Mouse (Mus musculus) CH12.LX (cell line): ENCODE results near the gene Ccdc88c. TPM values are rescaled to one million over a fixed set of nuclear protein-coding genes. Genes with fewer than 3 reads are reported as not detected.

Experiments used
- DNase-seq: peaks from one replicate; pipeline ENCODE4 v3.0.0-alpha.2; 2013; ENCODE audit errors: extremely low read depth
- H3K27ac ChIP-seq: 2 replicates; pipeline ENCODE4 v1.5.1; 2012; ENCODE audit warnings: low read depth, mild to moderate bottlenecking, control low read depth, moderate library complexity; ENCODE audit not compliant: insufficient read depth
- H3K27me3 ChIP-seq: replicated peaks from 2 replicates; pipeline ENCODE3; 2012; ENCODE audit warnings: inconsistent platforms
- H3K36me3 ChIP-seq, 2 experiments: replicated peaks in 1 of 2; 2 replicates each; pipeline versions ENCODE3 to v1.6.1; 2012; ENCODE audit warnings: inconsistent platforms in 1 of 2, low read length in 1 of 2, mild to moderate bottlenecking in 1 of 2, mixed read lengths in 1 of 2, moderate library complexity in 1 of 2; ENCODE audit not compliant: control insufficient read depth in 1 of 2, insufficient read depth in 1 of 2
- H3K4me1 ChIP-seq, 2 experiments: 2 replicates each; pipeline ENCODE4 v1.6.1; 2012; ENCODE audit warnings: inconsistent platforms in 1 of 2, moderate library complexity in 1 of 2; ENCODE audit not compliant: insufficient read depth in 2 of 2, control insufficient read depth in 1 of 2
- H3K4me2 ChIP-seq: 2 replicates; pipeline ENCODE4 v1.6.1; 2012; ENCODE audit warnings: low read depth, mild to moderate bottlenecking, control low read depth; ENCODE audit not compliant: poor library complexity, insufficient read depth, severe bottlenecking
- H3K4me3 ChIP-seq, 3 experiments: fragments of 150-350 bp in 1 of 3; sonication (generic) in 1 of 3; replicated peaks in 1 of 3; 2 replicates each; pipeline versions ENCODE3 to v1.5.1; 2011 to 2012; ENCODE audit warnings: low read depth in 2 of 3, low read length in 2 of 3, mild to moderate bottlenecking in 2 of 3, moderate library complexity in 2 of 3, control low read depth in 1 of 3, improper control_type of control experiment in 1 of 3, inconsistent platforms in 1 of 3, mixed read lengths in 1 of 3; ENCODE audit not compliant: poor library complexity in 1 of 3
- H3K79me2 ChIP-seq: replicated peaks from 2 replicates; pipeline ENCODE4 v1.6.1; 2012; ENCODE audit warnings: mild to moderate bottlenecking, moderate library complexity; ENCODE audit not compliant: control insufficient read depth, poor library complexity, insufficient read depth, severe bottlenecking; ENCODE audit errors: extremely low read depth
- H3K9ac ChIP-seq: 2 replicates; pipeline ENCODE4 v1.6.1; 2012; ENCODE audit warnings: low read depth, mild to moderate bottlenecking, control low read depth, moderate library complexity; ENCODE audit not compliant: insufficient read depth
- H3K9me3 ChIP-seq: replicated peaks from 2 replicates; pipeline ENCODE3; 2012; ENCODE audit warnings: low read length, inconsistent platforms, mixed read lengths
- BHLHE40 ChIP-seq: IDR thresholded peaks from 2 replicates; pipeline ENCODE4 v1.6.1; 2011; ENCODE audit warnings: mild to moderate bottlenecking, low read depth, low read length, improper control_type of control experiment
- CHD1 ChIP-seq: IDR thresholded peaks from 2 replicates; pipeline ENCODE4 v1.6.1; 2012; ENCODE audit warnings: low read depth, low read length, improper control_type of control experiment, inconsistent platforms
- CHD2 ChIP-seq: IDR thresholded peaks from 2 replicates; pipeline ENCODE4 v1.6.1; 2011; ENCODE audit warnings: low read length, improper control_type of control experiment
- ELF1 ChIP-seq: IDR thresholded peaks from 2 replicates; pipeline ENCODE4 v1.6.1; 2014; ENCODE audit warnings: low read depth, mild to moderate bottlenecking, inconsistent platforms, low read length, improper control_type of control experiment
- ETS1 ChIP-seq: conservative IDR thresholded peaks from 2 replicates; pipeline ENCODE4 v1.6.1; 2012; ENCODE audit warnings: low read depth, mild to moderate bottlenecking, inconsistent platforms, low read length, improper control_type of control experiment, moderate library complexity
- GABPA ChIP-seq: IDR thresholded peaks from 2 replicates; pipeline ENCODE4 v1.6.1; 2012; ENCODE audit warnings: low read depth, low read length, improper control_type of control experiment, inconsistent platforms; ENCODE audit not compliant: insufficient replicate concordance
- JUN ChIP-seq: IDR thresholded peaks from 2 replicates; pipeline ENCODE4 v1.6.1; 2011; ENCODE audit warnings: low read depth, mild to moderate bottlenecking, low read length, improper control_type of control experiment, moderate library complexity; ENCODE audit not compliant: insufficient read depth
- MAX ChIP-seq: IDR thresholded peaks from 2 replicates; pipeline ENCODE4 v1.6.1; 2011; ENCODE audit warnings: low read length, improper control_type of control experiment
- MAZ ChIP-seq: IDR thresholded peaks from 2 replicates; pipeline ENCODE4 v1.6.1; 2012; ENCODE audit warnings: low read depth, mild to moderate bottlenecking, inconsistent platforms, low read length, improper control_type of control experiment, moderate library complexity
- NELFE ChIP-seq: IDR thresholded peaks from 2 replicates; pipeline ENCODE4 v1.6.1; 2011; ENCODE audit warnings: low read depth, low read length, improper control_type of control experiment
- NRF1 ChIP-seq: IDR thresholded peaks from 2 replicates; pipeline ENCODE4 v1.6.1; 2014; ENCODE audit warnings: low read depth, mild to moderate bottlenecking, inconsistent platforms, low read length, improper control_type of control experiment, moderate library complexity
- POLR2A ChIP-seq: IDR thresholded peaks from 2 replicates; pipeline ENCODE4 v1.6.1; 2011; ENCODE audit warnings: low read depth, mild to moderate bottlenecking, improper control_type of control experiment, low read length
- POLR2AphosphoS2 ChIP-seq: IDR thresholded peaks from 2 replicates; pipeline ENCODE4 v1.6.1; 2011; ENCODE audit warnings: low read depth, low read length, improper control_type of control experiment
- RAD21 ChIP-seq: IDR thresholded peaks from 2 replicates; pipeline ENCODE4 v1.6.1; 2011; ENCODE audit warnings: low read depth, mild to moderate bottlenecking, low read length, improper control_type of control experiment, moderate library complexity
- SIN3A ChIP-seq: IDR thresholded peaks from 2 replicates; pipeline ENCODE4 v1.6.1; 2012; ENCODE audit warnings: low read length, improper control_type of control experiment, inconsistent platforms
- SMC3 ChIP-seq: IDR thresholded peaks from 2 replicates; pipeline ENCODE4 v1.6.1; 2011; ENCODE audit warnings: low read depth, low read length, improper control_type of control experiment
- TCF12 ChIP-seq: IDR thresholded peaks from 2 replicates; pipeline ENCODE4 v1.6.1; 2014; ENCODE audit warnings: low read depth, mild to moderate bottlenecking, inconsistent platforms, low read length, improper control_type of control experiment
- USF1 ChIP-seq: IDR thresholded peaks from 2 replicates; pipeline ENCODE4 v1.6.1; 2014; ENCODE audit warnings: low read depth, mild to moderate bottlenecking, inconsistent platforms, low read length, improper control_type of control experiment
- USF2 ChIP-seq: conservative IDR thresholded peaks from 2 replicates; pipeline ENCODE4 v1.6.1; 2011; ENCODE audit warnings: low read depth, low read length, improper control_type of control experiment
- ZC3H11A ChIP-seq: IDR thresholded peaks from 2 replicates; pipeline ENCODE4 v1.6.1; 2012; ENCODE audit warnings: low read depth, mild to moderate bottlenecking, inconsistent platforms, low read length, improper control_type of control experiment
- ZKSCAN1 ChIP-seq: IDR thresholded peaks from 2 replicates; pipeline ENCODE4 v1.6.1; 2012; ENCODE audit warnings: low read depth, inconsistent platforms, low read length, improper control_type of control experiment, borderline replicate concordance
- ZNF384 ChIP-seq: IDR thresholded peaks from 2 replicates; pipeline ENCODE4 v1.6.1; 2012; ENCODE audit warnings: low read depth, low read length, improper control_type of control experiment, inconsistent platforms
- dilution Hi-C: fragments of 300-500 bp; cut with MboI; formaldehyde crosslinking; loops from 2 replicates; pipeline ENCODE4 v1.14.3; 2020; ENCODE audit warnings: low sequenced_read_pairs; ENCODE audit not compliant: extremely low pct_unique_long_range_greater_than_20kb, extremely low pct_ligation_motif_present
- in situ Hi-C: fragments of 300-500 bp; cut with MboI; formaldehyde crosslinking; loops from 3 replicates; pipeline ENCODE4 v1.14.3; 2019; ENCODE audit warnings: low sequenced_read_pairs, low pct_ligation_motif_present, low pct_unique_long_range_greater_than_20kb, mixed read lengths
- polyA plus RNA-seq: library from polyadenylated mRNA; unstranded; fragments of >175 nt; gene quantifications from 2 replicates; pipeline ENCODE4 v1.2.1, GENCODE M21; 2012; ENCODE audit warnings: low read depth; ENCODE audit not compliant: insufficient read length
- total RNA-seq, 2 experiments: library from RNA; depleted of rRNA; stranded (reverse); fragments of 300-350 nt in 1 of 2; fragments of >200 nt in 1 of 2; gene quantifications; 2 replicates each; pipeline ENCODE4 v1.2.3; 2012 to 2014

The Ccdc88c gene
- total and polyA plus RNA-seq, 3 experiments = 20.3 to 32.7 (median 24.9) TPM

DNA sequence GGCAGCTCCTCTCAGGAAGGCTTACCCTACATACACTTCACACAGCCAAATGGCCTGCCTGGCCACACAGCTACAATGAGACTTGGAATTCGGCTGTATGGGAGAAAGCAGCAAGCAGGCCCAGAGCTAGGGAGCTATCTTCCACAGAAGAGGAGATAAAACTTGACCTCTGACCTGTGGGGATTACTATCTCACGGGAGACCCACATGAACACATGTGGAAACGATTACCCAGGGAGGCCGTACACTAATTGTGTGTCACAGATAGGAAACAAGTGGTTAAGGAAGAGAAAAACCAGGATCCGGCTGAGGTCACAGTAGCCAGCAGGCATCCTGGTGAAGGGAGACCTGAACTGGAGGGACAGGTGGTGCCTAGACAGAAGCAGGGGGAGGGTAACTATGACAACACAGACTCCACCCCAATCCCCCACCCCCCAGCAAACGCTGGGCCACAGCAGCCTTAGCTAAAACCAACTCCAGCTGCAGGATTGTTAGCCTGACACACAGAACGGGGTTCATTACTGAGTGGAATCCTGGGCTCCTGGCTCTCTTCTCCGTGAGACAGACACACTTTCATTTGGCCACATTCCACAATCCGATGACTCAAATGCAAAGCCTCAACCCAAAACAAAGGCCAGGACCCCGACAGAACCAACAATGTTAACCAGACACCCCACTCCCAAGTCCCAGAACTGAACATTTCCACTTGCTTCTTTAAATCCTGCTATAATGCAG is 30.9 kb downstream of the Ccdc88c start:
- Histone ChIP-seq H3K9ac (no peak overlapping the region), H3K79me2 (peaks cover 37% of the 10 kb centered on the region), H3K36me3 (peaks cover 0 to 46% of the 10 kb centered on the region in 2 experiments), H3K27me3 (no peaks in the 10 kb centered on the region), H3K4me3 (no peak overlapping the region), H3K27ac (no peak overlapping the region), H3K4me2 (no peak overlapping the region), H3K4me1 (peaks cover 66 to 98% of the 10 kb centered on the region in 2 experiments), H3K9me3 (no peaks in the 10 kb centered on the region)
- no peak for DNase-seq
- dilution Hi-C loops (no loop called here), in situ Hi-C loops (no loop called here)
- TF ChIP-seq POLR2A = no peak
- no peak for TF ChIP-seq ETS1
- no peak for TF ChIP-seq SMC3
- no peak for TF ChIP-seq POLR2AphosphoS2
- TF ChIP-seq GABPA = no peak
- no peak for TF ChIP-seq CHD1
- no peak for TF ChIP-seq SIN3A
- no peak for TF ChIP-seq ZKSCAN1
- no peak for TF ChIP-seq MAZ
- TF ChIP-seq USF1 = no peak
- no peak for TF ChIP-seq MAX
- TF ChIP-seq JUN = no peak
- TF ChIP-seq BHLHE40 = no peak
- TF ChIP-seq NRF1 = no peak
- no peak for TF ChIP-seq ZC3H11A
- no peak for TF ChIP-seq NELFE
- no peak for TF ChIP-seq USF2
- no peak for TF ChIP-seq ELF1
- TF ChIP-seq CHD2 = no peak
- no peak for TF ChIP-seq RAD21

DNA sequence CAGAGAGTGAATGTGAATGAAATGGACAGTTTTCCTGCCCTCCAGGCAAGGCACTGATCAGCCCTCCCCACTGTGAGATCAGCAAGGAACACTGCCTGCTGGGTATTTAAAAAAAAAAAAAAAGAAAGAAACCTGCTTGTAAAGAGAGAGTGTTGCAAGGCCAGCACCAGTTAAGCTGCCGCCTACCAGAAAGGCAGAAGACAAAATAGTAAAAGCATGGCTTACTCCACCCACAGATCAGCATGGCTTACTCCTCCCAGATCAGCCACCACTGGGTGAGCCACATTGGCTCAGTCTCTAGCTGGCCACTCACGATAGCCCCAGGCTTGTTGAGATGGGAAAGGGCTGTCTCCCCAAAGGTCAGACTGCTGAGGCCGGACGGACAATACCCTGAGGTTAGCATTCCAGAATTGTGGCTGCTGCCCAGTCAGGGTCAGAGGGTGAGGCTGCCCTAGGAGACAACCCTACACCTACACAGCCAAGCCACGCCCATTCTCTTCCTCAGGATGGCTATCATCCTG is 32.4 kb downstream of the Ccdc88c start:
- Histone ChIP-seq H3K79me2 (peaks cover 26% of the 10 kb centered on the region), H3K27me3 (no peaks in the 10 kb centered on the region), H3K9me3 (no peaks in the 10 kb centered on the region), H3K36me3 (peaks cover 0 to 49% of the 10 kb centered on the region in 2 experiments), H3K27ac (peak overlapping the region; percentile 52), H3K4me2 (peak overlapping the region; percentile 10; the same call in 1 of the 2 replicates), H3K9ac (no peak overlapping the region), H3K4me3 (no peak overlapping the region), H3K4me1 (peaks cover 64 to 98% of the 10 kb centered on the region in 2 experiments)
- TF ChIP-seq MAX (0 out of 2 replicates have a peak, but pooled peaks have one; percentile 13), ZC3H11A (no peak), TCF12 (no peak), ZNF384 (peak; percentile 72)
- DNase-seq = no peak
- in situ Hi-C loops = no loop called here
- dilution Hi-C loops = no loop called here
